Mouse (Mus musculus): Measurements from ENCODE around the gene Iqck. TPM values are rescaled to one million over a fixed set of nuclear protein-coding genes. Genes with fewer than 3 reads are reported as not detected.

Gene Iqck
- polyA plus RNA-seq, 1 experiment, result 0.48 TPM

DNA sequence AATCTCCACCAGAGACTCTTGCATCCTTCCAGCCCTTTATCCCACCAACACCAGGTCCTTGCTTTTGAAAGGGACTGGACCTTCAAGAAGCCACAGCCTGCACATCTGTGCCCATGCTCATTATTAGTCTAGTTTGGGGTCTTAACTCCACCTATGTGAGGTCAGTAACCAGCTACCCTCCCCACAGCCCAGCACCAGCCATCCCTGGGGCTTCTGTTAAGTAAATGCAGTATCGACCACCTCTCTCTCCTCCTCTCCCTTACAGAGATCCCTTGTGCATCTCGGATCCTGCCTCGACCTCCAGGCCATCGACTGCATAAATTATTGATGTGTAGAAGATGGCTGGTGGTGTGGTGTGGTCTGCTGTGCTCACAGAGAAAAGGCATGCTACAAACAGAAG is 130.8 kb downstream of the Iqck start:
- H3K4me1 ChIP-seq (ENCODE audit: control insufficient read depth, insufficient read depth, insufficient read length, low read length), result no peaks in the 10 kb centered on the region
- no peak overlapping the region for H3K4me3 ChIP-seq (ENCODE audit: low read depth, low read length)
- no peaks in the 10 kb centered on the region for H3K36me3 ChIP-seq (ENCODE audit: control insufficient read depth, insufficient read depth, low read length)
- H3K27me3 ChIP-seq (ENCODE audit: control insufficient read depth, insufficient read depth, low read length), result no peaks in the 10 kb centered on the region
- H3K27ac ChIP-seq (ENCODE audit: insufficient read depth, low read depth, low read length), result no peak overlapping the region
- 89% methylated on average over 4 of the region's 4 CpGs for WGBS
- no peak for TF ChIP-seq CTCF (IDR thresholded peaks at IDR 0.05; ENCODE audit: extremely low read depth, insufficient read length, insufficient replicate concordance, low read depth, low read length)
- TF ChIP-seq POLR2A (IDR thresholded peaks at IDR 0.05; ENCODE audit: low read depth, low read length), result no peak

DNA sequence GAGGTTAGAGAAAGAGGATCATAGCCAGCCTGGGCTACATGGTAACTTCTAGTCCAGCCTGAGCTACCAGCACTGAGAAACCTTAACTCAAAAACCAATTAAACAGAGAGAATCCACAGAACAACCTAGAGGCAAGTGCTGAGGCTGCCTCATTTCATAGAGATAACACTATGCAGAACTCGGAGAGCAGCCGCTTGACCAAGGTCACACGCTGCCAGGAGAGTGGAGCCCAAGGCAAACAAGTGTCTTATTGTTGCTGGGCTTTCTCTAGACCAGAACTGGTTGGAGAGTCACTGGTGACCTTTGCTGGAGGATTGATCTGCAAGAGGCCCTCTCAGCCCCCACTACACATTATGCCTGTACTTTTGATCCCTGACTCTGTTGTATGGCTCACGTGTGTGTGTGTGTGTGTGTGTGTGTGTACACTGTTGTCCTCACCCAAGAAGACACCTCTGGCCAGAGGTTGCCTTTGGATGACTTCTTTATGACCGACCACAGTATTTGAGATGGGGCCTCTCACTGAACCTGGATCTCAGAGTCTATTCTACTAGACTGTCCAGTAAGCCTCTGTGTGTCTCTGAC is 133.8 kb downstream of the Iqck start:
- H3K4me3 ChIP-seq (ENCODE audit: low read depth, low read length), result no peak overlapping the region
- H3K4me1 ChIP-seq (ENCODE audit: control insufficient read depth, insufficient read depth, insufficient read length, low read length), result no peaks in the 10 kb centered on the region
- no peak overlapping the region for H3K27ac ChIP-seq (ENCODE audit: insufficient read depth, low read depth, low read length)
- H3K27me3 ChIP-seq (ENCODE audit: control insufficient read depth, insufficient read depth, low read length), result peaks cover 9% of the 10 kb centered on the region
- TF ChIP-seq CTCF (IDR thresholded peaks at IDR 0.05; ENCODE audit: extremely low read depth, insufficient read length, insufficient replicate concordance, low read depth, low read length) (no peak), POLR2A (IDR thresholded peaks at IDR 0.05; ENCODE audit: low read depth, low read length) (no peak)
- WGBS, result 54% methylated on average over 5 of the region's 5 CpGs
- H3K36me3 ChIP-seq (ENCODE audit: control insufficient read depth, insufficient read depth, low read length), result no peaks in the 10 kb centered on the region

DNA sequence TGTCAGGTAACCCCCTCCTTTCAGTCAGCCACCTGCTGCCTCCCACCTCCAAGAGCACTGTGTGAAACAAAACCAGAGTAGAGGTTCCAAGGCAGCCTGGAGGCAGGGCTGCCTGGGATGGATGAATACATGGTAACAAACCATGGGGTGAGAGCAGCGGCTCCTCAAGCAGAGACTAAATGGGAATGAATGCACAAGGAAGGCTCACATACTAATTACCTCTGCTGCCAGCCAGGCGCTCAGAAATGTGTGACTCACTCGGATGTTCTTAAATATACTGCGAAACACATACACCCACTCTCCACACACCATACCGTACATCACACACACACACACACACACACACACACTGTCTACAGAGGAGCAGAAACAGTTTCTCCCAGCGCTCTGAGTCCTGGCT is 134.7 kb downstream of the Iqck start:
- Histone ChIP-seq H3K27me3 (ENCODE audit: control insufficient read depth, insufficient read depth, low read length) (peaks cover 18% of the 10 kb centered on the region), H3K27ac (ENCODE audit: insufficient read depth, low read depth, low read length) (no peak overlapping the region), H3K36me3 (ENCODE audit: control insufficient read depth, insufficient read depth, low read length) (no peaks in the 10 kb centered on the region), H3K4me1 (ENCODE audit: control insufficient read depth, insufficient read depth, insufficient read length, low read length) (no peaks in the 10 kb centered on the region; the same call in 1 of the 2 replicates), H3K4me3 (ENCODE audit: low read depth, low read length) (no peak overlapping the region)
- 89% methylated on average over 6 of the region's 6 CpGs for WGBS
- TF ChIP-seq CTCF (IDR thresholded peaks at IDR 0.05; ENCODE audit: extremely low read depth, insufficient read length, insufficient replicate concordance, low read depth, low read length) (no peak), POLR2A (IDR thresholded peaks at IDR 0.05; ENCODE audit: low read depth, low read length) (no peak)

DNA sequence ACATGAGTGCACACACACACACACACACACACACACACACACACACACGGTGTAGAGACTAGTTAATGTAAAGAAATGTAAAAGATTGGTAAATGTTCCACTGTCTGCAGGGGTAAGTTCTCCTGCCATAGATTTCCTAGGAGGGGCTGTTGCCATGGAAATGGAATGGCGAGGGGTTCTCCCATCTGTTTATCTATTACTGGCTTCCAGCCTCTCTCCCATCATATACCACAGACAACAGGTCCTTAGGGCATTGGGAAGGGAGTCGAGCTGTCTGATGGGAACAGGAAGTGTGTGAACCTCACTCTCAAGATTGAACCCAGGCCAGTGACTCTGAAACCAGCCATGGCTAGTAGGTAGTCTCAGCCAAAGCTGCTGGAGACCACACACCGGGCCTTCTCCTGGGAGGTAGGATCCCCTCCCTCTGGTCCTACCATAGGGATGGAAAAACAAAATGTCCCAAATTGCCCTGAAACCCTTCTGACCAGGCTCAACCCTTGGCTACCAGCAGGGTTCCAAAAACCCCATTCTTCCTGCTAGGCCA is 135.9 kb downstream of the Iqck start:
- Histone ChIP-seq H3K27ac (ENCODE audit: insufficient read depth, low read depth, low read length) (no peak overlapping the region), H3K27me3 (ENCODE audit: control insufficient read depth, insufficient read depth, low read length) (peaks cover 23% of the 10 kb centered on the region), H3K4me1 (ENCODE audit: control insufficient read depth, insufficient read depth, insufficient read length, low read length) (peaks cover 4% of the 10 kb centered on the region; the same call in 1 of the 2 replicates), H3K36me3 (ENCODE audit: control insufficient read depth, insufficient read depth, low read length) (no peaks in the 10 kb centered on the region), H3K4me3 (ENCODE audit: low read depth, low read length) (no peak overlapping the region)
- no peak for TF ChIP-seq POLR2A (IDR thresholded peaks at IDR 0.05; ENCODE audit: low read depth, low read length)
- TF ChIP-seq CTCF (IDR thresholded peaks at IDR 0.05; ENCODE audit: extremely low read depth, insufficient read length, insufficient replicate concordance, low read depth, low read length), result no peak
- WGBS, result 61% methylated on average over 4 of the region's 4 CpGs

DNA sequence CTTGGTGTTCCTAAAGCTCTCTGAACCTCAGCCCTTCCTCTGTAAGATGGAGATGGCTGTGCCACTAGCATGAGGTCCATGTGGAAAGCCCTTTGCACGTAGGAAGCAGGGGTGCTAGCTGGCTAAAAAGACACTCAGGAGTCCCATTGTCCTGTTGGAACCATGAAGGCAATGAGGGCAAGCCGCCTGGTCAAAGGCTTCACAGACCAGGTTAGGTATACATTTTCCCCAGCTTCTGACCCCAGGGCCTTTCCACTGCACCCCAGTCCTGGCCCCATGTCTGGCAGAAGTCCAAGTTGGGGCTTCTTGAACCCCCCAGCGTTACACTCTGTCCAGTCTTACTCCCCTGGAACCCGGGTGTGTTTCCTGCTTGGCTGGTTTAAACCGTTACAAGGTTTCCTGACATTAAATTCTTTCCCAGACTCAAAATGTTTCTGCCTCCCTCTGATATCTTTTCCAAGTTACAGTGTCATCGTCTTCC is 136.6 kb downstream of the Iqck start:
- Histone ChIP-seq H3K4me1 (ENCODE audit: control insufficient read depth, insufficient read depth, insufficient read length, low read length) (peaks cover 4% of the 10 kb centered on the region; the same call in 1 of the 2 replicates), H3K36me3 (ENCODE audit: control insufficient read depth, insufficient read depth, low read length) (no peaks in the 10 kb centered on the region), H3K27ac (ENCODE audit: insufficient read depth, low read depth, low read length) (no peak overlapping the region), H3K27me3 (ENCODE audit: control insufficient read depth, insufficient read depth, low read length) (peaks cover 23% of the 10 kb centered on the region), H3K4me3 (ENCODE audit: low read depth, low read length) (no peak overlapping the region)
- TF ChIP-seq POLR2A (IDR thresholded peaks at IDR 0.05; ENCODE audit: low read depth, low read length) (no peak), CTCF (IDR thresholded peaks at IDR 0.05; ENCODE audit: extremely low read depth, insufficient read length, insufficient replicate concordance, low read depth, low read length) (no peak)
- WGBS, result 57% methylated on average over 6 of the region's 6 CpGs

DNA sequence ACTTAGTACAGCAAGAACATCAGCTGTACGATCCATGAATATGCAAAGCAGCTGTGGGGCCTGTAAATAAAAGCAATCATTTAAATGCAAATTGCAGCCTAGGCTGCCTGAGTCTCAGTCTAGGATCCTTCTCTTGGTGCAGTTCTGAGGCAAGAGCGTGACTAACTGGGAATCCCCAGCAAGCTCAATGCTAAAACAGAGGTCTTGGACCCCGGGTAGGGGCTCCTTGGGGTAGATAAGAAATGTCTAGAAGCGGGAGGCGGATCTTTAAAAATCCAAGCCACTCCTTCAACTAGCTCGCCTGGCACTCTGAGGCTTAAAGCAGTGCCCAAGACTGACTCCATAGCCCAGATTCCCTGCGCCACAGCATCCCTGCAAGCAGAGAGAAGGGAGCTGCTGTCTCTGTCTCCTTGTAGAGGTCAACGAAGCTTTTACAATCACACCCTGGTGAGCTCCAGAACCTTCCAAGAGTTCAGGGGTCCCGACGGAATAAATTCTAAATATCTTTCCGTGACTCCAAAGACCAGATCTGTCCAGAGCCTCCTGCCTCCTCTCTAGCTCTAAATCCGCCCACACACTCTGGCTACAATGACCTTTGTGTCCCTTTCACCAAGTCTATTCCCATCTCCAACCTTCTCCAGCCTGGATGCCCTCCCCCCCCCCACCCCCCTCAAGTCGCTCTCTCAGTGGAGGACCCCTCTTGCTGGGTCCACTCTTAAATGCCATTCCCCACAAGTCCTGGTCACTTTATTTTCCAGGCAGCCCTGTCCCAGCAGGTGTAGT is 137.3 kb downstream of the Iqck start:
- H3K4me3 ChIP-seq (ENCODE audit: low read depth, low read length), result no peak overlapping the region
- TF ChIP-seq POLR2A (IDR thresholded peaks at IDR 0.05; ENCODE audit: low read depth, low read length), result no peak

DNA sequence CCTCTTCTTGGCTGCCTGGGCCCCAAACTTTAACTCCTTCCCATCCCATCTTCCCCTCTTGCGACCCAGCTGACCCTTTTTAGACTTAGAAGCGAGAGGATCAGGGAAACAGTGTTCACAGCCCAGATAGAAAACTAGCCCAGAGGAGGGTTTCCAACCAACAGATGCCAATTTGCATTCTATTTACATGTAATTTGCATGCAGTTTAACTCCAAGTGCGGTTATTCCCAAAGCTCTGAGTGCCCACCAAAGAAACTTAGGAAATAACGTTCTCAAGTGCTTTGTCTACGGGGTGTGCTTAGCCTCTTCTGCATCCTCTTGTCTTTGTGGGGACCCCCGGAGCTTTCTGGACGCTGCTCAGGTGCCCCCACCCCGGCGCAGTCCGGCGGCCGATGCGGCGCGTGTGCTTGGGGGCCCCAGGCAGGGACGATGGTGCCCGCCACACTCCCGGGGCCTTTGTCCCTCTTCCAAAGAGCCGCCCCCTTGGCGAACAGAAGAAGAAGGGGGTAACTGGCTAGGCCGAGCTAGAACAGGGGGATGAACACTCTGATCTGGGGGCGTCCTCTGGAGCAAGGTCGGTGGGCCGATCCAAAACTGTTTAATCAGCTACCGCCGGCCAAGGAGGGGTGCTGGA is 138.2 kb downstream of the Iqck start:
- TF ChIP-seq CTCF (IDR thresholded peaks at IDR 0.05; ENCODE audit: extremely low read depth, insufficient read length, insufficient replicate concordance, low read depth, low read length), result no peak
- TF ChIP-seq POLR2A (IDR thresholded peaks at IDR 0.05; ENCODE audit: low read depth, low read length), result no peak
- peaks cover 4% of the 10 kb centered on the region; the same call in 1 of the 2 replicates for H3K4me1 ChIP-seq (ENCODE audit: control insufficient read depth, insufficient read depth, insufficient read length, low read length)
- H3K4me3 ChIP-seq (ENCODE audit: low read depth, low read length), result peak overlapping the region; percentile 72
- H3K36me3 ChIP-seq (ENCODE audit: control insufficient read depth, insufficient read depth, low read length), result no peaks in the 10 kb centered on the region
- H3K27me3 ChIP-seq (ENCODE audit: control insufficient read depth, insufficient read depth, low read length), result peaks cover 23% of the 10 kb centered on the region
- no peak overlapping the region for H3K27ac ChIP-seq (ENCODE audit: insufficient read depth, low read depth, low read length)
- WGBS, result 17% methylated on average over 26 of the region's 26 CpGs

More for the DNA sequence above, 137.3 kb downstream of the Iqck start:
- 67% methylated on average over 13 of the region's 13 CpGs for WGBS
- no peaks in the 10 kb centered on the region for H3K36me3 ChIP-seq (ENCODE audit: control insufficient read depth, insufficient read depth, low read length)
- peaks cover 23% of the 10 kb centered on the region for H3K27me3 ChIP-seq (ENCODE audit: control insufficient read depth, insufficient read depth, low read length)
- H3K27ac ChIP-seq (ENCODE audit: insufficient read depth, low read depth, low read length), result no peak overlapping the region
- H3K4me1 ChIP-seq (ENCODE audit: control insufficient read depth, insufficient read depth, insufficient read length, low read length), result peaks cover 4% of the 10 kb centered on the region; the same call in 1 of the 2 replicates

Measured in small intestine, adult 2 months (tissue).